Mouse (Mus musculus) mammary gland, adult 2 months (tissue): Measurements from ENCODE around the gene Olfr502. TPM values are rescaled to one million over a fixed set of nuclear protein-coding genes. Genes with fewer than 3 reads are reported as not detected.

Experiments used
- polyA plus RNA-seq: library from polyadenylated mRNA; depleted of rRNA; stranded (reverse); fragments of >200 nt; gene quantifications from 2 replicates; pipeline ENCODE4 v1.2.3, GENCODE M21; 2012; ENCODE audit warnings: low replicate concordance; rRNA removed

The Olfr502 gene
- not detected in 2 replicates for polyA plus RNA-seq

DNA sequence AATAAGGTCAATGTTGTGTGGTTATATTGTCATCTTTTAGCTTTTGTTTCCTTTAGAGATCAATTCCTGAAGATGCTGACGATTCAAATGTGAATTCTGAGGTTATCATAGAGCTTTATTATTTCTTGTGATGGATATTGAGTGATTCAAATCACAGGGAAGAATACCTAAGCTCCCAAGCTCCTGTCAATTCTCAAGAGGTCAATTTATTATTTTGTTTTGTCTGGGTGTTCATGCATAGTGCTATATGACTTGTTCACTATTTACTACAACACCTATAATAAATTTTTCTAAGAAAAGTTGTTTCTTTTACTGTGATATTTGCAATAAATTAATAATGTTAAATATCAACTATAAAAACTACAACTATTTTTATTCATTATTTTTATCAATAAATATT is at the start of gene Olfr502:
Gene Olfr502, minus strand, starts transcription at position 101 of the 400 bp plus-strand sequence.

DNA sequence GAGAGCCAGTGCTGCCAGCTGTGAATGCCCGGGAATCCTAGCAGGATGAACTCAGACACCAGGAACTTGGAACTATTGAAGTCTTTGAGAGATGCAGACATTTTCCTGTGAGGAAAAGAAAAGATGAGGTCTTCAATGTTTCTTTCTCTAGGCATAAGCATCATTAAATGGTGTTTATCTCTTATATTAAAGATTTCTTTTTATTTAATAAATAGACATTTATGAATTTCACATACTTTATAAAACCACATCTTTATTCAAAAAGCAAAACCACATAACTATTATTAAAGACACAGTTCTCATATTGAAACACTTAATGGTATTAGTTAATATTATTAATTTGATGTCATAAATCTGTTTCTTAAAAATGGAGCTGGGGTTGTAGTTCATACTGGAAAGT is 40.8 kb upstream of the Olfr502 start, which contains the start of gene Olfr504:
Gene Olfr504, minus strand, starts transcription at position 101 of the 400 bp plus-strand sequence.

DNA sequence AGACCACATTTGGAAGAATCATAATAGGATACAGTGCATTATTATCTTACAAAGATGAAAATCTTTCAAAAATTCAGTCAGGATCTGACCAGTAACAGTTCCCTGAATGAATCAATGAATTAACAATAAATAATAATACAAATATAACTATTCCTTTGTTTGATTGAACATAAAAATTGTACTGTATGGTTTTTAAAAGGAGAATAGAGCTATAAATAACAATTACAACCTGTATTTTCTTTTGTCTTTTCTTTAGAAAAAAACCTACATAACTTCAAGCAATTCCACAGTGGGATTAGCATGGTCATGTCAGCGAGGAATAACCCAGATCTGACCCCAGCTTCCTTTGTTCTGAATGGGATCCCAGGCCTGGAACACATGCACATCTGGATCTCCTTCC is 19.4 kb upstream of the Olfr502 start, which contains the start of gene Olfr503:
Gene Olfr503, plus strand, starts transcription at position 301 of the 400 bp plus-strand sequence.

Other genes starting within 250 kb of the Olfr502 start
- gene Olfr490, start 236.1 kb downstream of the Olfr502 start, polyA plus RNA-seq = not detected in 2 replicates
- gene Olfr491, start 211.6 kb downstream of the Olfr502 start, polyA plus RNA-seq = not detected in 2 replicates
- not detected in 2 replicates for gene Olfr492, start 201.4 kb downstream of the Olfr502 start, polyA plus RNA-seq
- gene Olfr493, start 178.1 kb downstream of the Olfr502 start, polyA plus RNA-seq = not detected in 2 replicates
- not detected in 2 replicates for gene Olfr494, start 159.7 kb downstream of the Olfr502 start, polyA plus RNA-seq
- gene Olfr495, start 131.9 kb downstream of the Olfr502 start, polyA plus RNA-seq = not detected in 2 replicates
- not detected in 2 replicates for gene Olfr497, start 104.6 kb downstream of the Olfr502 start, polyA plus RNA-seq
- gene Olfr498, start 59.7 kb downstream of the Olfr502 start, polyA plus RNA-seq = not detected in 2 replicates
- not detected in 2 replicates for gene Olfr503, start 19.5 kb upstream of the Olfr502 start, polyA plus RNA-seq
- not detected in 2 replicates for gene Olfr504, start 40.7 kb upstream of the Olfr502 start, polyA plus RNA-seq
- not detected in 2 replicates for gene Olfr506, start 85.7 kb upstream of the Olfr502 start, polyA plus RNA-seq
- not detected in 2 replicates for gene Olfr507, start 96.7 kb upstream of the Olfr502 start, polyA plus RNA-seq
- gene Olfr508, start 104.9 kb upstream of the Olfr502 start, polyA plus RNA-seq = not detected in 2 replicates
- gene Olfr509, start 126.8 kb upstream of the Olfr502 start, polyA plus RNA-seq = not detected in 2 replicates
- gene Olfr510, start 141.4 kb upstream of the Olfr502 start, polyA plus RNA-seq = not detected in 2 replicates
- not detected in 2 replicates for gene Olfr512, start 188.3 kb upstream of the Olfr502 start, polyA plus RNA-seq
- not detected in 2 replicates for gene Olfr513, start 225.9 kb upstream of the Olfr502 start, polyA plus RNA-seq